Mouse (Mus musculus) small intestine, adult 2 months (tissue): Measurements from ENCODE around the gene Pmis2. TPM values are rescaled to one million over a fixed set of nuclear protein-coding genes. Genes with fewer than 3 reads are reported as not detected.
A peak's percentile ranks its signal among the peaks of the same experiment; 100 is the strongest.

Source experiments
- H3K27ac ChIP-seq: fragments of 200-500 bp; 2 replicates; pipeline ENCODE4 v1.5.1; 2012; ENCODE audit warnings: low read depth, low read length, control low read depth, inconsistent platforms; ENCODE audit not compliant: insufficient read depth
- H3K27me3 ChIP-seq: fragments of 200-500 bp; 2 replicates; pipeline ENCODE4 v1.6.1; 2012; ENCODE audit warnings: mild to moderate bottlenecking, moderate library complexity, low read length, inconsistent platforms; ENCODE audit not compliant: control insufficient read depth, insufficient read depth
- H3K36me3 ChIP-seq: fragments of 200-500 bp; 2 replicates; pipeline ENCODE4 v1.6.1; 2012; ENCODE audit warnings: mild to moderate bottlenecking, low read length, control low read depth, inconsistent platforms; ENCODE audit not compliant: control insufficient read depth, insufficient read depth
- H3K4me1 ChIP-seq: fragments of 200-500 bp; 2 replicates; pipeline ENCODE4 v1.6.1; 2012; ENCODE audit warnings: low read length, inconsistent platforms, mixed read lengths; ENCODE audit not compliant: control insufficient read depth, insufficient read depth, insufficient read length
- H3K4me3 ChIP-seq: fragments of 200-500 bp; 2 replicates; pipeline ENCODE4 v1.5.1; 2012; ENCODE audit warnings: low read depth, mild to moderate bottlenecking, control low read depth, inconsistent platforms, low read length, moderate library complexity
- CTCF ChIP-seq: fragments of 200-500 bp; IDR thresholded peaks from 2 replicates; pipeline ENCODE4 v1.5.1; 2012; ENCODE audit warnings: low read depth, mild to moderate bottlenecking, control low read depth, inconsistent platforms, low read length, moderate library complexity, mixed read lengths; ENCODE audit not compliant: insufficient replicate concordance, insufficient read length; ENCODE audit errors: extremely low read depth
- POLR2A ChIP-seq: fragments of 200-500 bp; IDR thresholded peaks from 2 replicates; pipeline ENCODE4 v1.6.1; 2012; ENCODE audit warnings: low read depth, mild to moderate bottlenecking, control low read depth, inconsistent platforms, low read length, moderate library complexity
- WGBS: fragments of 180-500 bp; shearing (Covaris S2); methylation state at CpG from one replicate; pipeline ENCODE4 v1.1.7; 2018; 5-methylcytosine and 5-hydroxymethylcytosine counted together
- polyA plus RNA-seq: library from polyadenylated mRNA; depleted of rRNA; stranded (reverse); fragments of >200 nt; gene quantifications from 2 replicates; pipeline ENCODE4 v1.2.3, GENCODE M21; 2012; rRNA removed

The Pmis2 gene
- polyA plus RNA-seq, 1 experiment, result not detected

DNA sequence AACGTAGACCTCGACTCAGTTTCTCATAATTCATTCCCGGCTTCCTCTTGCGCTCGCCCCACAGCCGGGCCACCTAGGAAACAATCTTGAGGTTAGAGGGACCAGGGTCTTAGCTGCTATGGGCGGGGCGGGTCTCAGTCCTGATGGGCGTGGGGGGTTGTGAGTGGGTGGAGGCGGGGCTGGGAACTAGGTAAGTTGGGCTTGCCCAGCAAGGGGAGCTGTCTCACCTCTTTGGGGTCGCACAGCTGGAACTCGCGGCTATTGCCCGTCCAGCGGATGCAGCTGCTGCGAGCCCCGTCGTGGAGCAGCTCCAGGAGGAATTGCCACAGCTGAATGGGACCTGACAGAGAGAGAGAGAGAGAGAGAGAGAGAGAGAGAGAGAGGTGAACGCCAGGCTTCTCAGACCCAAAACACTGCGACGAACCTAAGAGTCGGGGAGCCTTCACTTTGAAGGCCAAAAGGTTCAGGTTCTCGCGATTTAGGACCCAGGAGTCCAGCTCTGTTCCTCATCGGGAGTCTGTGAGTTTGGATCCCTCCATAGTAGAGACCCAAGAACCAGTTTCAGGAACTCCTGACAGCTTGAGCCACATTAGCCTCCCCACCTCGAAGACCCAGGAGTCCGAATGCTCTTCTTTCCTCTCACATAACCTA lies 37.5 kb downstream of the Pmis2 start:
- peaks cover 30% of the 10 kb centered on the region for H3K27me3 ChIP-seq
- no peak overlapping the region for H3K27ac ChIP-seq
- WGBS, result 8% methylated on average over 27 of the region's 27 CpGs
- peaks cover 6% of the 10 kb centered on the region; the same call in 1 of the 2 replicates for H3K4me1 ChIP-seq
- TF ChIP-seq POLR2A, result no peak
- TF ChIP-seq CTCF, result no peak
- H3K4me3 ChIP-seq, result no peak overlapping the region
- no peaks in the 10 kb centered on the region for H3K36me3 ChIP-seq

DNA sequence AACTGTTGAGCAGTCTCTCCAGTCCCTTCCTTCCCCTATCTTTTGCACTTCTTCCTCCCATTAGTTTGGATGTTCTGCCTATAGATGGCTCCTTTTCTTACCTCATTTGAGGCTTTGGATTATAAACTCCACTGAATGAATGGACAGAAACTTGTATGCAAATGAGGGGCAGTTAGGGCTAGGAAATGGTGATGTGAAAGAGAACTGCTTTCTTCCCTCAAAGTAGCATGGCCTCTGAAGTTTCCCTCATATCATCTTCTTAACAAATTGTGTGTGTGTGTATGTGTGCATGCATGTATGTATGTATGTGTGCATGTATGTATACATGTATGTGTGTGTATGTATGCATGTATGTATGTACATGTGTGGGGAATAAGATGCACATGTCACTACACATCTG lies 42.4 kb downstream of the Pmis2 start:
- no peak for TF ChIP-seq POLR2A
- TF ChIP-seq CTCF, result no peak

DNA sequence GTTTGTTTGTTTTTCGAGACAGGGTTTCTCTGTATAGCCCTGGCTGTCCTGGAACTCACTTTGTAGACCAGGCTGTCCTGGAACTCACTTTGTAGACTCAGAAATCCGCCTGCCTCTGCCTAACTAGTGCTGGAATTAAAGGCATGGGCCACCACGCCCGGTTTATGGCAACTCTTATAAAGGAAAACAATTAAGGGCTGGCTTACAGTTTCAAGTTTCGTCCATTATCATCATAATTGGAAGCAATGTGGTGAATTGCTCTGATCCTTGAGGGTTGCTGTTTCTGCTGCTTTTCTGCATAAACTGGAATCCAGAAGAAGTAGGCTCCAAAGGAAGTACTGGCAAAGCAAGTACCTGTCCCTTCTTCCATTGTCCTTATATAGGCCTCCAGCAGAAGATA lies 44.8 kb downstream of the Pmis2 start:
- 66% methylated on average over 5 of the region's 5 CpGs for WGBS
- H3K4me3 ChIP-seq, result no peak overlapping the region
- H3K4me1 ChIP-seq, result peaks cover 2% of the 10 kb centered on the region; the same call in 1 of the 2 replicates
- TF ChIP-seq POLR2A (no peak), CTCF (no peak)
- no peaks in the 10 kb centered on the region for H3K27me3 ChIP-seq
- H3K36me3 ChIP-seq, result peaks cover 23% of the 10 kb centered on the region
- no peak overlapping the region for H3K27ac ChIP-seq

More for the DNA sequence above, 42.4 kb downstream of the Pmis2 start:
- Histone ChIP-seq H3K27me3 (peaks cover 14% of the 10 kb centered on the region), H3K4me3 (no peak overlapping the region), H3K4me1 (peaks cover 2% of the 10 kb centered on the region; the same call in 1 of the 2 replicates), H3K36me3 (peaks cover 3% of the 10 kb centered on the region), H3K27ac (no peak overlapping the region)

DNA sequence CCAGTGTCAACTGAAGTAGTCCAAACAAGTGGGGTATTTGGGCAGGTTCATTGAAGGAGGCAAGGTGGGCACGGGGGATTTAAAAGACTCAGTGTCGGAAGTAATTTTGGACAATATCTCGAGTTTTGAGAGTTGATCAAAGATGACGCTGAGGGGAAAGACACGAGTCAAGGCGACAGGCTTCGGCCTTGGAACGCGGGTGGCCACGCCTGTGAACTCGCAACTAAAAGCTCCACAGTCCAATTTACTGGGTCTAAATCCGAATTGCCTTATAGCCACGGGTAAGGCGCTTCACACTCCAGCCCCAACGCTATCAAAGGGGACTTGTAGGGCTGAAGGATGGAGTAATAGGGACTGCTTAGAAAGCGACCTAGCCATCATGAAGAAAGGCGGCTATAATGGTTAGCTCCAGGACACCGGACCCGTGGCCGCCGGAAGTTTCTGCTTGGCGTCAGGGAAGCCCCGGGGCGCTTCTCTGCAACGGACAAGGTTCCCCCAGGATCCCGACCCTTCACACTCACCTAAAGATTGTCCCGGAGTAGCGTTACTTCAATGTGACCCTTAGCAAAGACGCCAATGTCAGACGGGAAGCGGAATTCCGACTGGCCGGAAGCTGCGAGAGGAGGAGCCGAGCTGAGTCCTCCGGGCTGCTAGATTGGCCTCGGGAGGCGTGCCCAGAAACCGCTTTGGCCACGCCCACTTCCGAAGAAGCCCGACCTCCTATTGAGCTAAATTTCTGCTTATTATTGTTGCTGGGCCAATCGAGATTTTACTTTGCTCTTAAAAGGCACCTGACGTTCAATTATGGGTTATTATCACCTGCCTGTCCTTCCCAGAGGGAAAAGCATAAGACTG lies 45.6 kb downstream of the Pmis2 start, which contains the start of gene Cox6b1:
TSS of gene Cox6b1 (minus strand) at position 622 of the 855 bp plus-strand sequence.
- Histone ChIP-seq H3K4me3 (peak within 1 kb of the TSS; percentile 95), H3K27me3 (no peaks in the 10 kb centered on the region), H3K4me1 (peaks cover 2% of the 10 kb centered on the region; the same call in 1 of the 2 replicates), H3K36me3 (peaks cover 28% of the 10 kb centered on the region), H3K27ac (peak within 1 kb of the TSS; percentile 79)
- TF ChIP-seq POLR2A (peak; percentile 72; the same call in 1 of the 2 replicates), CTCF (no peak)
- WGBS, result under 1% methylated on average over 44 of the region's 44 CpGs

Other genes with a start within 250 kb of the Pmis2 start
- gene Nfkbid, start 249.9 kb downstream of the Pmis2 start, polyA plus RNA-seq, result 5.0 and 9.2 TPM in 2 replicates
- 32.1 and 193 TPM in 2 replicates for gene Aplp1, start 226.1 kb downstream of the Pmis2 start, polyA plus RNA-seq
- 0.18 and 0.27 TPM in 2 replicates for gene Kirrel2, start 213.9 kb downstream of the Pmis2 start, polyA plus RNA-seq
- gene Nphs1, start 213.3 kb downstream of the Pmis2 start, polyA plus RNA-seq, result 0.14 and 7.6 TPM in 2 replicates
- 0.67 and 19.4 TPM in 2 replicates for gene Prodh2, start 178.0 kb downstream of the Pmis2 start, polyA plus RNA-seq
- gene Arhgap33, start 136.5 kb downstream of the Pmis2 start, polyA plus RNA-seq, result 8.7 and 12.0 TPM in 2 replicates
- gene Hspb6, start 119.4 kb downstream of the Pmis2 start, polyA plus RNA-seq, result 47.7 and 52.8 TPM in 2 replicates
- 3.9 and 5.4 TPM in 2 replicates for gene Proser3, start 119.3 kb downstream of the Pmis2 start, polyA plus RNA-seq
- gene Lin37, start 111.8 kb downstream of the Pmis2 start, polyA plus RNA-seq, result 23.7 and 37.9 TPM in 2 replicates
- 26.6 and 46.5 TPM in 2 replicates for gene U2af1l4, start 108.3 kb downstream of the Pmis2 start, polyA plus RNA-seq
- 1.2 and 1.6 TPM in 2 replicates for gene Gm49396, start 108.3 kb downstream of the Pmis2 start, polyA plus RNA-seq
- 69.3 and 131 TPM in 2 replicates for gene Psenen, start 108.0 kb downstream of the Pmis2 start, polyA plus RNA-seq
- gene Igflr1, start 106.2 kb downstream of the Pmis2 start, polyA plus RNA-seq, result 7.3 and 11.4 TPM in 2 replicates
- 21.4 and 38.1 TPM in 2 replicates for gene Kmt2b, start 82.9 kb downstream of the Pmis2 start, polyA plus RNA-seq
- gene Zbtb32, start 72.7 kb downstream of the Pmis2 start, polyA plus RNA-seq, result 0.52 and 1.6 TPM in 2 replicates
- 7.6 and 8.2 TPM in 2 replicates for gene Upk1a, start 58.8 kb downstream of the Pmis2 start, polyA plus RNA-seq
- 459 and 585 TPM in 2 replicates for gene Cox6b1, start 45.5 kb downstream of the Pmis2 start, polyA plus RNA-seq
- gene Etv2, start 35.8 kb downstream of the Pmis2 start, polyA plus RNA-seq, result 0.11 TPM in 1 of 2 replicates, not detected in the other
- 51.5 and 94.9 TPM in 2 replicates for gene Rbm42, start 21.3 kb downstream of the Pmis2 start, polyA plus RNA-seq
- gene Haus5, start 6.6 kb downstream of the Pmis2 start, polyA plus RNA-seq, result 6.0 and 6.4 TPM in 2 replicates
- 1.1 and 6.1 TPM in 2 replicates for gene 2200002J24Rik, start 27.3 kb upstream of the Pmis2 start, polyA plus RNA-seq
- gene Atp4a, start 40.6 kb upstream of the Pmis2 start, polyA plus RNA-seq, result 0.37 and 1.2 TPM in 2 replicates
- 181 and 200 TPM in 2 replicates for gene Tmem147, start 57.9 kb upstream of the Pmis2 start, polyA plus RNA-seq
- gene Gapdhs, start 72.1 kb upstream of the Pmis2 start, polyA plus RNA-seq, result not detected in 2 replicates
- gene Sbsn, start 79.9 kb upstream of the Pmis2 start, polyA plus RNA-seq, result 0.23 and 0.27 TPM in 2 replicates
- gene Dmkn, start 92.2 kb upstream of the Pmis2 start, polyA plus RNA-seq, result 1.2 and 2.7 TPM in 2 replicates
- not detected in 2 replicates for gene Krtdap, start 116.3 kb upstream of the Pmis2 start, polyA plus RNA-seq
- 9.1 and 9.5 TPM in 2 replicates for gene Ffar2, start 152.2 kb upstream of the Pmis2 start, polyA plus RNA-seq
- 0.90 and 3.5 TPM in 2 replicates for gene Ffar3, start 184.6 kb upstream of the Pmis2 start, polyA plus RNA-seq
- 0.66 and 2.2 TPM in 2 replicates for gene Ffar1, start 190.0 kb upstream of the Pmis2 start, polyA plus RNA-seq
- gene Cd22, start 208.7 kb upstream of the Pmis2 start, polyA plus RNA-seq, result 4.5 and 9.2 TPM in 2 replicates
- gene Mag, start 243.3 kb upstream of the Pmis2 start, polyA plus RNA-seq, result 0.48 and 0.52 TPM in 2 replicates